Mouse (Mus musculus): Measurements from ENCODE around the gene Shtn1.

The Shtn1 gene

DNA sequence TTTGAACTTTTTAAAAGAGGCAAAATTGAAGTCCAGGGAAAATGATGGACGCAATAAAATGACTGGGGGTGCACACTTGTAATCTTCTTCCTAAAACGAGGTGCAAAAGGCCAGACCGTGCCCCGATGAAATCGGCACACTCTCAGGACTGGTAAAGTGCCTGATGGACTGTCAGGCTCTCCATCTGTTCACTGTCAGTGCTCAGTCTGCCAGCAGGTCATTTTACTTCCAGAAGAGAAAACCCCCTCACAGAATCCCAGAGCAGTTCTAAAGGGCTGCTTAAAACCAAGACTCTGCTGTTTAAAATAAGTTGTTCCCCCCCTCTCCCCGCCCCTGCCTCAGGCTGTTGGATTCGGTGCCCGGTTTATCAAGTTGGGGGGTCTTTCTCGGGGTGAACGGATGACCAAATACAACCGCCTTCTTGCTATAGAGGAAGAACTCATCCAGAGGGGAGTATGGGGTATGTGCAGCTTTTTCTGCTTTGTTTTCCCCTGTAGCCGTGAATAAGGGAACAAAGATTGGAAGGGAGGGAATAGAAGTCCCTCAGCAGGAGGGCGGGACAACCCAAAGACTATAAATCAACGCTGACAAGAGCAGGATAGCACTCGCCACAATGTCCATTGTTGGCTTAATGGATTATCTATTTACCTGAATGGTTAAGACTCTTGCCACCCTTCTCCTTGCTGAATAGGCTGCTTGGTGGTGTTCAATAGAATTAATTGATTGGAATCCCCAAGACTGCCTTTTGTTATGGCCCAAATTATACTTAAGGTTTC, 107.0 kb downstream of the Shtn1 start:
- DNase-seq: no peak

DNA sequence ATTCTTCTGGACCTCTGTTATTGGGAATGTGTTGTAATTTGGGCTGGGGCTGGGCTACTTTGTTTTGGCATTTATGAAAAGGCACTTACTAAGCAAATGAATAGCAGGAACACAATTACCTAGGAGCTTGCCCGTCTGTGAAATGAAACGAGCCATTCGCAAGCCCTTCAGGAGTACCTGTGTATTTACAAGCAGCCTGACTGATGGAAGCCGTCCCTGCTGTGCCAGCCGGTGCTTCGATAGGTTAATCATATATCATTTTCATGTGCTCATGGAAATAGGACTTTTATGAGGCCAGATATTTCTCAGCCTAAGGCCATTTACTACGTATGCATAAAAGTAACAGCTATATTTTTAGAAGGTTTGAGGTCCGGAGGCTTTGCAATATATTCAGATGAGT, 112.9 kb downstream of the Shtn1 start:
- DNase-seq: no peak

GRCm38 (mm10) chr19:58954779-58955178, 121.1 kb downstream of the Shtn1 start:
- DNase-seq: no peak

GRCm38 (mm10) chr19:58952236-58952635, 123.7 kb downstream of the Shtn1 start:
- DNase-seq: no peak

- DNase-seq: no peak
These were observed 124.4 kb downstream of the Shtn1 start for GRCm38 (mm10) chr19:58951521-58951920.

GRCm38 (mm10) chr19:58945959-58946358, 129.9 kb downstream of the Shtn1 start:
- DNase-seq: no peak

- DNase-seq: peak; percentile 87
These were observed 132.8 kb downstream of the Shtn1 start, which contains the start of the genes Eno4 and Hspa12a for GRCm38 (mm10) chr19:58942841-58943828. TSS of gene Eno4 (plus strand) at chr19:58943425. TSS of gene Hspa12a (minus strand) at chr19:58943654.

DNA sequence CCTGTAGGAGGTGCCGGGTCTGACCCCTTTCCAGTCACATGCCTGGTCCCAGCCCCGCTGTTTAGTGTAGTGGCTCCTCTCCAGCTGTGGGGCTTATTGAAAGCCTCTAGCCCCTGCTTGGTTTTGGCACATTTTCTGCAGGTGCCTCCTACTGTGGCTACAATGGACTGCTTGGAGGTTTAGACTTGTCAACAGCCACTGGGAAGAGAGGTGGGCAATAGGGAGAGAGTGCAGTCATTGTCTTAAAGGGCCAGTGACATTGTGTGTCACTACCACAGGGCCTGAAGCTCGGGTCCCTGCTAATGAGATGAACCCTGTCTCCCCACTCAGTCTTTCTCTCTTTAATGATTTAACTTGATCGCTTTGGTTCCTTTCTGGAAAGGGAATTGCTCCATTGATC, 142.8 kb downstream of the Shtn1 start:
- no peak for DNase-seq

GRCm38 (mm10) chr19:58931081-58931800, 144.7 kb downstream of the Shtn1 start:
- DNase-seq: no peak
